Mouse (Mus musculus): ENCODE results near the gene Dkkl1.

The Dkkl1 gene

DNA sequence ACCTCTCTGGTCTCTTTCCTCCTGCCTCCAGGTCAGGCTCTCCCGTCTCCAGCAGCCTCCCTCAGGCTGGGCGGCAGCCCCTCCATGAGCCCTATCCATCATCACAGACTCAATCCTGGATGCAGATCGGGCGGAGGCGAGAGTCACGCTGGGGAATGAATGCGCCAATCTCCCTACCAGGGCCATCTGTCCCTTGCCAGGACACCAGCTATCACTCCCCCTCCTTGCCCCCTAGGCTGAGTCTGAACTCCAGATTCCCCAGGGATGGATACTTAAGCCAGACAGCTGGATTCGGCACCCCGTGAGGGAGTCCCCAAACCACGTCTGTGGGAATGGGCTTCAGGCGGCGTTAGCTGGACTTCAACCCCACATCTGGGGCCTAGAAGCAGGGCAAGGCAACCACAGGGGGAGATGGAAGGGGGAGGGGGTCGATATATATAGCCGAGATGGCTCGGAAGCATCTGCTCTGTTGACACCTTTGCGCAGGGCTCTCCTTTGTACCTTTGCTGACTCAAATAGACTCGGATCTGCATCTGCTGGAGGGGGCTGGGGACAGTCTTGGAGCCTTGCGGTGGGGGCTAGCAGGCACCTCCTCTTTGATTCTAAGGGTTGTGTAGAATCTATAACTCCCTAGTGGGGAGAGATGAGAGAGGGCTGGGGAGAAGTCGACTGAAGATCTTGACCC, 44.0 kb downstream of the Dkkl1 start:
- in situ Hi-C loops (cut with MboI, MseI), result no loop called here

DNA sequence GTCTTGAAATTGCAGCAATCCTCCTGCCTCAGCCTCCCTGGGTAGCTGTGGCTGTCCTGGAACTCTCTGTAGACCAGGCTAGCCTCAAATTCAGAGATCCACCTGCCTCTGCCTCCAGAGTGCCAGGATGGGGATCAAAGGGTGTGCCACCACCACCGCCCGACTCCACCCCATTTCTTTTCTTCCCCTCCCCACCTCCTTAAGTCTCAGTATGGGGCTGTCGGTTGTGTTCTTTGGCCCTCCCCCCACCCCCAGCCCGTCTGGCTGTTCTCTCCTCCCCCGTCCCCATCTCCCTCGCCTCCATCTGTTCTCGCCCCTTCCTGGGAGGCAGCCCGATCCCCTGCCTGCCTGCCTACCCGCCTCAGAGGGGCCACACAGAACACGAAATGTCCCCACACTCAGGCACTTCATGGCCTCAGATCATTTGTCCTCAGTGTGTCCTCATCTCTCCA, 45.0 kb downstream of the Dkkl1 start:
- in situ Hi-C loops (cut with MboI, MseI), result no loop called here

DNA sequence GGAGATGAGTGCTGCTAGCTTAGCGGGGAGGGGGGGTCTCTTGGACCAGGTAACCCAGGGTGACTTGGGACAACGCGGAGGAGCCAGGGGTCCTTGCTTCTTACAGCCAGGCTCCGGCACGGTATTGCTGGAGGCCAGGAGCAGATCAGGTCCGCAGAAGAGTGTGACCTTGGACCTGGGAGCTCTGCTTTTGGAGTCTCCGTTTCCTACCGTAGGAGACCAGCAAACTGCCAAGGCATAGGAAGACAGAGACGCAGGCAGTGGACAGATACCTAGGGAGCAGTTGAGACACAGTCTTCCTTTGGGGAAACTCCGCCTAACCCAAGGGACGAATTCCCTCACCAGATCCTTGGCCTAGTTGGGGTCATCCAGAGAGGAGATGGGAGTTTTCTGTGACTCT, 46.2 kb downstream of the Dkkl1 start:
- in situ Hi-C loops (cut with MboI, MseI), result no loop called here

DNA sequence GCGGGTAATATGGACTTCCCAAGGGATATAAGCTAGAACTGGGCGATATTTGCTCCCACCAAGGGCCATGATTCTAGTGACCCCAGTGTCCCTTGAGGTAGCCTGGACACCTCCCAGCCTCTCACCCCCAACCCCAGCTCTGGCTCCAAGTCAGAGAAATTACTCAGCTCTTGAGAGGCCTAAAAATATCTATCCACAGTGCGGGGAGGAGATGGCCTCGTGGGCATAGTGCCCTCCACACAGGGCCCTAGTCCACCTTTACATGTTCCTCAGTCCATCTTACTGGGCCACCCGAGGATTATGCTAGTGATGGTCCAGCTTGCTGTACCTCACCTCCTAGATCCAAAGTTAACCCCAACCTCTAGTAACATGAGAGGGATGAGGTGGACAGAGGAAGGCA, 47.1 kb downstream of the Dkkl1 start:
- in situ Hi-C loops (cut with MboI, MseI), result no loop called here

DNA sequence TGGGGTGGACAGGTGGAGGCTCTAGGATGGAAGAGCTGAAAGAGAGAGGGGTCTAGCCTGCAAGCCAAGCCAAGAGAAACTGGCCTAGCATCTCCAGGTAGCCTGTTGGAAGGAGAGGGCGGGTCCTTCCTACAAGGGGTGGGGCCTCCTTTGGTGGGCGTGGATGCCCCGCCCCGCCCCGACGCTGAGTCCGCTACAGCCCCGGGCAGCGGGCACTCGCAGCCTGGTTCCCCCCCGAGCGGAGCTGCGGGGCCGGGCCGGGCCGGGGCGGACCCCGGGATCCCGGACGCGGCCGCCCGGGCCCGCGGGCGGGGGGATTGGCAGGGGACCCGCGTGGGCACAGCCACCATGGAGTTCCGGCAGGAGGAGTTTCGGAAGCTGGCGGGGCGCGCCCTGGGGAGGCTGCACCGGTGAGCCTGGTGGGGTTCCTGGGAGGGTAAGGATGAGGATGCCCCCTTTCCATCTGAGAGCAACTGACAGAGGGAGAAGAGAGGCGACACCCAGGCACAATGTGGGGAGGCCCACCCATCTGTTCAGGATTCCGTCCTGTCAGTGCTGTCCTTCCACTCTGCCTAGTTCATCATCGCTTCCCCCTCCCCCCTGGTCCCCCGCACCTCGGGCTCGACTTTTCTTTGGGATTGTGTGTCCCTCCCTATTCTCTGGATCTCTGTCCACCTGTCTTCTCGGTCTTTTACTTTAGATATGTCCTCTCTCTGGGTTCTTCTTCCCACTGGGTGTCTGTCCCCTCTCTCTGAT, 48.0 kb downstream of the Dkkl1 start, which contains the start of gene Slc17a7:
TSS of gene Slc17a7 (plus strand) at position 215 of the 756 bp plus-strand sequence.
- in situ Hi-C loops (cut with MboI, MseI), result no loop called here

DNA sequence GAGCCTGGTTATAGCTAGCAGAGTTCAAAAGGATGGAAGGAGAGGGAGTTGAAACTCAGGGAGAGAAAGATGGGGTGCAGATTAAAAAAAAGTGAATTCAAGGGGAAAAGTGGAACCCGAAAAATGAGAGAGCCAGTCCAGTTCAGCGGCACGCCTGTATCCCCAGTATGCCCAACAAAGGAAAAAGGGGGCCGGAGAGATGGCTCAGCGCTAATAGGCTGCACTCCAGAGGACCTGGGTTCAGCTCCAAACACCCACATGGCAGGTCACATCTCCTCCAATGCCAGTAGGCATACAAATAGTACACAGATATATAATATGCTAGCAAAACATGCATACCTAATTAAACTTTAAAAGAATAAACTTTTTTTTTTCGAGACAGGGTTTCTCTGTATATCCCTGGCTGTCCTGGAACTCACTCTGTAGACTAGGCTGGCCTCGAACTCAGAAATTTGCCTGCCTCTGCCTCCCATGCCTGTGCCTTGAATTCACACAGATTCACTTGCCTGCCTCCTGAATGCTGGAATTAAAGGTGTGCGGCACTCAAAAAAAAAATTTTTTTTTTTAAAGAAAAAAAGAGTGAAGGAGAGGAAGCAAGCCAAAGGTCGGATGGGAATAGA, 48.8 kb downstream of the Dkkl1 start:
- in situ Hi-C loops (cut with MboI, MseI), result no loop called here

DNA sequence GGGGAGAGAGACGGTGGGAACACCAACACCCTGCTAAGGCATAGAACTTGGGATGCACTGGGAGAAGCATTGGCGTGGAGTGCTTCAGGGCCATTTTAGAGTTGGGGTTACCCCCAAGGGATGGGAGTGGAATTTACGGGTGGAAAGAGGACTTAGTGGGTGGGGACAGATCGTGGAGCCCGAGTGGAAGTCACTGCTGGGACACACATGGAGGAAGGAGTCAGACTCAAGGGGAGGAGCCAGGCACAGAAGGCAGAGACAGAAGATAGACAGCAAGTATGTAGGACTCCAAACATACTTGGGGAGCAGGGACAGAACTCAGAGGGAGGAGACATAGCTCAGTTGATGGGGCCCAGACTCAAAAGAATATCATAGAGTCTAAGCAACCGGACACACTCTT, 49.4 kb downstream of the Dkkl1 start:
- in situ Hi-C loops (cut with MboI, MseI), result no loop called here

DNA sequence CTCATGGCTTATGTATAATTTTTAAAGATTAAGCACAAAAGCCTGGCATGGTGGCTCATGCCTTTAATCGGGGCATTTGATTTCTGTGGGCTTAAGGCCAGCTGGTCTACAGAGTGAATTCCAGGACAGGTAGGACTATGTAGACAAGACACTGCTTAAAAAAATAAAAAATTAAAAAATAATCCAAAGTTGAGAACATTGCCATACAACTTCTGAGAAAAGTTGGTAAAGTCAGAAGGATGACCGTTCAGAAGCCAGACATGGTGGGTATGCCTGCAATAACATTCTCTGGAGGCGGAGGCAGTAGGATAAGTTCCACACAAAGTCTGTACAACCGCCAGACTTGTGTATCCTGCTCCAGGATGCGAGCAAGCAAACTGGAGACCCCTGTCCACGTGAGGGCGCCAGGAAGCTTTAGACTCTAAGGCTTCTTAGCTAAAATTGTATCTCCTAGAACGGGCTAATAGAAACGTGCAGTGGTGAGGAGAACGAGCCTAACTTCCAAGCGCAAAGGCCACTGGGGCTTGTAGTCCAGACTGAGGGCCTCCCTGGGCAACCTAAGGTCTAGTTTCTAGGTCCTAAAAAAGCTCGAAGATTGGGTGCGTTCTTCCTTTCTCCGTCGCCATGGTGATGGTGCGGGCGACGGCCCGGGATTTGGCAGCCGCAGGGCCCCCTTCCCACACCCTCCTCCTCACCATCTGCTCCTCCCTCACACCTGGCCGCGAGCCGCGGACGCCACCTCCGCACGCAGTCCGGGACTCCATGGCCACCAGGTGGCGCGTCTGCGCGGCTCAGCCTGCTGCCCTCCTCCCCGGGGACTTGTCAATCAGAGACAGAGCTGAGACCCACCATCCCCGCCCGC, 50.1 kb downstream of the Dkkl1 start:
- in situ Hi-C loops (cut with MboI, MseI), result no loop called here

DNA sequence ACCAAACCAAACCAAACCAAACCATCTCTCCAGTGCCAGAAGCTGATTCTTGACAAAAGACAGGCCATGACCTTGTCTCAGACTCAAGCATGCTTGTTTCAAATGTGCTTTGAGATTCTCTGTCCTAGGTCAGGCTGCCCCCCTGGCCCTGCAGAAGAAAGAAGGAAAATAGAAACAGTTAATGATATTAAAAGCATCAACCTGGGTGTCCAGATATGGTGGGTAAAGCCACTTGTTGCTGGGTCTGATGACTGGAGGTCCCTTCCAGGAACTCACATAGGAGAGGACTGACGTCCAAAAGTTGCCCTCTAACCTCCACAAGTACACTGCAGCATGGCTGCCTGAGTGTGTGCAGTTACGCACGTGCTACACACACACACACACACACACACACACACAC, 51.1 kb downstream of the Dkkl1 start:
- in situ Hi-C loops (cut with MboI, MseI), result no loop called here

DNA sequence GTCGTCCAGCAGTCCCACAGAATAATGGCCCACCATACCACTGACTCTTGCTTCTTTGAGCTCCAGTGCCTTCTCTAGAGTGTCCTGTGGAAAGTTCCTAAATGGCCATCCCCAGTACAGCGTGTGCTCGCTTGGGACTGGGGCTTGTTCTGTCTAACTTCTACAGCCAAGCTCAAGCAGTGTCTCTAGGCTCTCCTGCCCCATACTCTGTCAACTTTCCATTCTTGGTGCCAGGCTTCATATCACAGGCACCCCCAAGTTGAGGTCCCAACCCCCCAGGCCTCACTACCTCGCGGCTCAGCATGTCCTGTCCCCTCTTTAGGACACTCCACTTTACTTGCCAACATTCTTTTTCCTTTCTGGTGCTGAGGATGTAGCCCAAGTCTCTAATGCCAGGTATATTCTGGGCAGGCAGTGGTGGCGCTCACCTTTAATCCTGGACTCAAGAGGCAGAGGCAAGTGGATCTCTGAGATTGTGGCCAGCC, 51.6 kb downstream of the Dkkl1 start:
- in situ Hi-C loops (cut with MboI, MseI), result no loop called here

DNA sequence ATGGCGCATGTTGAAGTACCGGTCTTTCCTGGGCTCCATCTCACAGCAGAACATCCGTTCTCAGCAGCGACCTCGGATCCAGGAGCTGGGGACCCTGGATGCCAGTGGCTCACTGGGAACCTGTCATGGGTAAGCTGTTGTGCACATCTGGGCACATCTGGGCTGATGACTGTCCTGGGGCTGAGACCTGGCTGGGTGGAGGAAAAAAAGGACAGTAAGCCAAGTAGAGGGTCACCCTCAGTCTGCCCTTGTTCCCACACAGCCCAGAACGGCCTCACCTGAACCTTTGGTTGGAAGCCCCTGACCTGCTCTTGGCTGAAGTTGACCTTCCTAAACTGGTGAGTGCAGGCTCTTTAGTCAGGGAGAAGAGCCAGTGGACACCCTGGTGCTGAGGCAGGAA, 53.0 kb downstream of the Dkkl1 start:
- in situ Hi-C loops (cut with MboI, MseI), result no loop called here
